Mouse (Mus musculus): ENCODE measurements around the gene Rabgap1l.

GRCm38 (mm10) chr1:160672088-160672814 lies 120.8 kb downstream of the Rabgap1l start:
- no peak for TF ChIP-seq EP300 (IDR thresholded peaks at IDR 0.05; ENCODE audit: insufficient read depth, low read depth, low read length)
- TF ChIP-seq CTCF (IDR thresholded peaks at IDR 0.05) = no peak
